Mouse (Mus musculus) E14TG2a.4 (cell line): Measurements from ENCODE around the gene Chtop.
A peak's percentile ranks its signal among the peaks of the same experiment; 100 is the strongest.

Source experiments
- H3K27me3 ChIP-seq: 2 replicates; pipeline ENCODE4 v1.6.1; 2014; ENCODE audit warnings: low read length, control low read depth; ENCODE audit not compliant: insufficient read depth
- H3K36me3 ChIP-seq: 2 replicates; pipeline ENCODE4 v1.6.1; 2014; ENCODE audit warnings: low read length, control low read depth; ENCODE audit not compliant: insufficient read depth
- H3K4me1 ChIP-seq: replicated peaks from 2 replicates; pipeline ENCODE4 v1.6.1; 2014; ENCODE audit warnings: low read depth, low read length, control low read depth
- H3K4me3 ChIP-seq: replicated peaks from 2 replicates; pipeline ENCODE4 v1.5.1; 2014; ENCODE audit warnings: mild to moderate bottlenecking, low read length
- H3K9me3 ChIP-seq: 2 replicates; pipeline ENCODE4 v1.6.1; 2014; ENCODE audit warnings: low read length, control low read depth
- CTCF ChIP-seq: conservative IDR thresholded peaks from 2 replicates; pipeline ENCODE4 v1.5.1; 2014; ENCODE audit warnings: low read length
- NANOG ChIP-seq: IDR thresholded peaks from 2 replicates; pipeline ENCODE4 v1.6.1; 2014; ENCODE audit warnings: borderline replicate concordance, low read length, mixed read lengths
- POU5F1 ChIP-seq: IDR thresholded peaks from 2 replicates; pipeline ENCODE4 v1.6.1; 2014; ENCODE audit warnings: low read length, borderline replicate concordance

Gene Chtop

DNA sequence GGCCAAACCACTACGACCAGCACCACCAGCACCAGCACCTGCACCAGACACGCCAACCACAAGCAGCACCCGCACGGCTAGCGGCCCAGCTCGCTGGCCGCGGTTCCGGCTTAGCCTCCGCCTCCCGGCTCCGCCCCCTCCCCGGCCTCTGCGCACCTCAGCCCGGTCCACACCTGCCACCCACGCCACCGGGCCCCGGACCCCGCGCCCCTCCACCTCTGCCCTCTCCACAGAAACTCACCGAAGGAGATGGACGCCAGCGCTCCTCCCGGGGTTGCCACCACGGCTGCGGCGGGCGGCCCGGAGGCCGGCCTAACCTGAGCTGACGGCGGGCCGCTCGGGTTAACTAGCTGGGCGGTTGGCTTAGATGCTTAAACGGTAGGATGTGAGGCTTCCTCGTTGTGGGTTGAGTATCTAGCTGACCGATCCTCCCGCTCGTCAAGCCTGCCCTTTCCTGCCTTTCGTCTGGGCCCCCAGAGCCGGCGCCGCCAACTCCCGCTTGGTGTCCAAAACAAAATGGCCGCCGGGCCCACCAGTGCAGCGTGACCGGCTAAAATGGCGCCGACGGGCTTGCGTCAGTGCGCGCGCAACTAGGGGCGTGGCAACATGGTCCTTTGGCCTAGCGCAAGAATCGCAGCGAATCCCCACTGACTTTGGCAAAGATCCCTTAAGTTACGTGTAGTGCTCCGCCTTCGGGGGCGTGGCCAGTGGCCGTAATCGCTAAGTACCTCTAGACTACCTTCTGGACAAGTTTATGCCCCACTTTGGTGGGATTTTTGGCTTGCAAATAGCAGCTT is at the start of gene Chtop:
Chtop (minus strand) TSS at position 549 of the 797 bp plus-strand sequence.
- Histone ChIP-seq H3K9me3 (no peaks in the 10 kb centered on the region), H3K4me3 (peak within 1 kb of the TSS; percentile 93), H3K4me1 (peaks cover 60% of the 10 kb centered on the region), H3K36me3 (peaks cover 49% of the 10 kb centered on the region), H3K27me3 (peaks cover 20% of the 10 kb centered on the region)
- TF ChIP-seq POU5F1: no peak
- TF ChIP-seq NANOG: no peak
- TF ChIP-seq CTCF: no peak

DNA sequence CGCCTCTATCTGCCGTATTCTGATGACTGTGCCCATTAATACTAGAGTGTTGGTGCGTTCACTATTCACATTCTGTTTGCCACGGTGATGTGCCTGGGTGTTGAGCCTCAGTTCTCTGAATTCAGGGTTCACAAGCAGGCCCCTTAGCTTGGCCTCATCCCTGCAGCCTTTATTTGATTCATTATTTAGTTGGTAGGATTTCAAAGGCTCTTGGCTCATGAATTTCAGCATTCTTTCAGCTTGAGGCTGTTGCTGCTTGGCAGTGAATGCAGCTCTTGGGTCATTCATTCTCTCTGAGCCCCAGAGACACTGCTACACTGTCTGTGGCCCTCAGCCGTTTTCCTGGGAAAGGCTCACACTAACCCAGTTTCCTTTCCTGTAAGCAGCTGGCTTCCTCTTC is 46.7 kb upstream of the Chtop start:
- Histone ChIP-seq H3K27me3 (no peaks in the 10 kb centered on the region), H3K9me3 (no peaks in the 10 kb centered on the region), H3K4me1 (peaks cover 8% of the 10 kb centered on the region), H3K4me3 (no peak overlapping the region), H3K36me3 (no peaks in the 10 kb centered on the region)
- no peak for TF ChIP-seq POU5F1
- no peak for TF ChIP-seq CTCF
- TF ChIP-seq NANOG: no peak

DNA sequence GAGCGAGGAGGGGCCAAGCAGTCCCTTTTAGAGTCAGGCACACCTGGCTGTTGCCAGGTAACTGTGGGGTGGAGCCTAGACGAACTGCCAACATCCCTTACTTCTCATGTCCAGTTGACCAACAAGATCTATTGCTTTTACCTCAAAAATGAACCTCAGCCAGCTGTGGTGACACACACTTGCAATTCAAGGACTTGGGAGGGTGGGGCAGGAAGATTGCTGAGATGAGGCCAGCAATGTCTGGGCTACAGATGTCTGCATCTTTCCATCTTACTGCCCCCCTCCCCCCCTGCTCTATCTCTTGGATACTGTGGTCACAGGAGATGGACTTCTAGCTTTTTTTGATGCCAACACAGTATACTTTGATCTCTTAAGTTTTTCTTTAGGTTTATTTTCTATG is 42.9 kb upstream of the Chtop start:
- no peaks in the 10 kb centered on the region for H3K36me3 ChIP-seq
- peaks cover 14% of the 10 kb centered on the region for H3K4me1 ChIP-seq
- H3K4me3 ChIP-seq: no peak overlapping the region
- H3K27me3 ChIP-seq: no peaks in the 10 kb centered on the region
- no peaks in the 10 kb centered on the region for H3K9me3 ChIP-seq
- TF ChIP-seq CTCF: no peak
- TF ChIP-seq NANOG: no peak
- no peak for TF ChIP-seq POU5F1

DNA sequence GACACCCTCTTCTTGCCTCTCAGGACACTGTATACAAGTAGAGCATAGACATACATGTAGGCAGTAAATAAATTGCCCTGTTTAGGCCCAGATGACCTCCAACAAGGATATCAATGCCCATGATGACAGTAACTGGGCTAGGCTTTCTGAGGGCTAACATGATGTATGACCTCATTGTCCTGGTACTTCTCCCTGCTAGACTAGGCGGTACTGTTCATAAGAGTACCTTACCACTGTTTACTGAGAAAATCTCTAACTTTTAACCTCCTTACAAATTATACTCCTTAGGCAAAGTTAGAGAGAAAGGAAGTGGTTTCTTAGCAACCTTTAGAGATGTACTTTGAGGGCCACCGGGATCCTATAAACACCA is 41.1 kb upstream of the Chtop start:
- H3K9me3 ChIP-seq: no peaks in the 10 kb centered on the region
- peaks cover 8% of the 10 kb centered on the region; the same call in 1 of the 2 replicates for H3K4me1 ChIP-seq
- H3K36me3 ChIP-seq: no peaks in the 10 kb centered on the region
- H3K4me3 ChIP-seq: no peak overlapping the region
- H3K27me3 ChIP-seq: no peaks in the 10 kb centered on the region
- TF ChIP-seq POU5F1 (no peak), NANOG (no peak), CTCF (no peak)

DNA sequence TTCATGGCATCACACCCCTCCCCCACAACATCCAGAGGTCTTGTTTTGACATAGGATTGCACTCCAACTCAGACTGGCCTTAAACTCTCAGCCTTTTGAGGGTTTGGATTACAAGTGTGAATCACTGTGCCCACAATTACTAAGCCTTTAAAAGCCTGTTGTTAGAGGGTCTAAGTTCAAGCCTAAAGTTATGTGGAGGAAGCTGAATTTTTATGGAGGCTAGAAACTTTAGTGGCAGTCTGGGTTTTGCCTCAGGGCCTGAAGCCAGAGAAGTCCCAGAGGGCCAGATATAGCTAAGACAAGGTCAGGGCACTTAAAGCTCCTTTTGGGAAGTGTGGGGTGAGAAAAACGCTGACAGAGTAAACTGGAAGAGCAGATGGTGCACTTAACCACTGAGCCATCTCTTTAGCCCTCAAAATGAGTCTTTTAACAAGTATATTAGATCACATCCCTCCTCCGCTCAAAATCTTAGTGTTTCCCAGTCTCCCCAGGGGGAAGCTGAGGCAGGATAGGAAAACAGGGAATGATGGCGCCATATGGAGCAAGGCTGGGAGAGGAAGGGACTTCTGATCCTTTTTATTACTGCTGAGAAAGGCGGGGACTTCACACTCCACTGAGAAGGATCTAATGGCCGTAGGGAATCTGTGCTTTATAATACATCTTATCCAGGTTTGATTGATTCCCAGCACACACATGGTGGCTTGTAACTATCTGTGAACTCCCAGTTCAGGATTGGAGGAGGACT is 40.5 kb upstream of the Chtop start:
- Histone ChIP-seq H3K4me1 (peaks cover 8% of the 10 kb centered on the region; the same call in 1 of the 2 replicates), H3K9me3 (no peaks in the 10 kb centered on the region), H3K4me3 (no peak overlapping the region), H3K36me3 (no peaks in the 10 kb centered on the region), H3K27me3 (peaks cover 2% of the 10 kb centered on the region; the same call in 1 of the 2 replicates)
- no peak for TF ChIP-seq POU5F1
- TF ChIP-seq CTCF: no peak
- TF ChIP-seq NANOG: no peak

DNA sequence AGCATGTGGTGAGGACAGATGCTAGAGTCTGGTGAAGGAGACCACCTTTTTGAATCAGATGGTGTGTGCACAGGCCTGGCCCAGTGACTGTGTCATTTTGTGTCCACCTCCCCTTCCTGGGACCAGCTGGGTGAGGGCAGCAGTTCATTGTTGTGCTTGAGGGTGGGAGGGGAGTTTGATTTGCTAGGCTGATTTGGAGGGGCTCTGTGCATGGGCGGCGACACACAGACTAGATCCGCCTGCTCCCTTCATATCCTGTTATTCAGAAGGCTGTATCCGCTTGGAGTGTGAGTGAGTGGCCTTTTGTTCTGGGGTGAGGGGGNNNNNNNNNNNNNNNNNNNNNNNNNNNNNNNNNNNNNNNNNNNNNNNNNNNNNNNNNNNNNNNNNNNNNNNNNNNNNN is 31.6 kb upstream of the Chtop start:
- peak overlapping the region; percentile 53 for H3K4me3 ChIP-seq
- peaks cover 33% of the 10 kb centered on the region for H3K27me3 ChIP-seq
- H3K4me1 ChIP-seq: peaks cover 57% of the 10 kb centered on the region
- no peaks in the 10 kb centered on the region for H3K36me3 ChIP-seq
- no peak for TF ChIP-seq NANOG
- no peak for TF ChIP-seq CTCF
- no peak for TF ChIP-seq POU5F1
- H3K9me3 ChIP-seq: no peaks in the 10 kb centered on the region

DNA sequence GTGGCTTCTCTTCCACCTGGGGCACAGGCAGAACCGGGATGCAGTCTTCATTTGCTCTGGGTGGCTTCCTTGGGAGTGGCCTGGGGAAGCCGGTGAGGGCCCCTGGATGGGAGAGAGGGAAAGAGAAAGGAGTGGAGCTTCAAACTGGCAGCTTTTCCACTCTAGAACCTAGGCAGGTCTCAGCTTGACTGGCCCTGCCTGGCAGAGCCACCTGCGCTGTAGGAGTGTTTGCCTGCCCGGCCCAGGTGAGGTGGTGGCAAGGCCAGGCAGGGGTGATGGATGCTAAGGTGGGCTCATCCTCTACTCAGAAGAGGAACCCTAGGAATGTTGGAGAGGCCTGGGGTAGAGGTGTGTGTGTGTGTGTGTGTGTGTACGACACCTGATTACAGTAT is 28.6 kb upstream of the Chtop start:
- no peak for TF ChIP-seq CTCF
- no peak for TF ChIP-seq POU5F1
- TF ChIP-seq NANOG: no peak
- Histone ChIP-seq H3K4me1 (peaks cover 54% of the 10 kb centered on the region), H3K27me3 (peaks cover 34% of the 10 kb centered on the region), H3K4me3 (peak overlapping the region; percentile 32), H3K9me3 (no peaks in the 10 kb centered on the region), H3K36me3 (no peaks in the 10 kb centered on the region)

DNA sequence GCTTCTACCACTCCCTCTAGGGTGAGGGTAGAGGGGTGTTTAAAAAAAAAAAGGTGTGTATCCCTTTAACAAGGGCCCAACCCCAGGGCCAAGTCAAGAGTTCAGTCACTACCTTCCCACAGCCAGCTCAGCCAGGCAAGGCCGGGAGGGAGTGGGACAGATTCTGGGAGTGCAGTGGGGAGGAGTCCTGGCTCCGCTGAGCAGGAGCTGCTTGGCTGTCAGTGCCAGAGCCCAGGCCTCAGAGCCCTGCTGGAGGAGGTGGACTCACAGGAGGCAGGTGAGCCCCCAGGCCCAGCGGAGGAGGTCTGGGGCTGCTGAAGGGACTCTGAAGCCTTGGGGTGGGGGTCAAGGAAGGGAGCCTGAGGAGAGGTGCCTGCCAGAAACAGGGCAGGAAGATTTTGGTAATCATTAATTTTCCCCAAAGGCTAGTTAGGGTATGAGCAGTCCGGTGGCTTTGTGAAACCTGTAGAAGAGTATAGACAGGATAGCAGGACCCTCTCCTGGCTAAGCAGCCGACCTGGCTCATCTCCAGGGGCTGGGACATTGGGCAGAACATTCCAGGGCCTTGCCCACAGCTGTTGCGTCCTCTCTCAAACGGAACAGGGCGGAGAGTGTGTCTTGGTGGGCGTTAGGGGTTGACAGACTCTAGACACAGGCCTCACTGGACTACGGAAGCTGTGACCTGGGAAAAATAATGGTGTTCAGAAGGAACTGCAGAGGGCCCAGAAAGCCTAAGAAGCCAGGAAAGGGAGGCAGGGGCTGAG is 28.0 kb upstream of the Chtop start, which contains the start of gene S100a16:
S100a16 (plus strand) TSS at position 114 of the 764 bp plus-strand sequence.
- H3K4me3 ChIP-seq: peak within 1 kb of the TSS; percentile 32
- H3K36me3 ChIP-seq: no peaks in the 10 kb centered on the region
- peaks cover 31% of the 10 kb centered on the region for H3K27me3 ChIP-seq
- H3K4me1 ChIP-seq: peaks cover 48% of the 10 kb centered on the region
- H3K9me3 ChIP-seq: no peaks in the 10 kb centered on the region
- TF ChIP-seq POU5F1 (no peak), CTCF (no peak), NANOG (no peak)
